Mouse (Mus musculus): ENCODE results near the gene Slc30a1.

The Slc30a1 gene

DNA sequence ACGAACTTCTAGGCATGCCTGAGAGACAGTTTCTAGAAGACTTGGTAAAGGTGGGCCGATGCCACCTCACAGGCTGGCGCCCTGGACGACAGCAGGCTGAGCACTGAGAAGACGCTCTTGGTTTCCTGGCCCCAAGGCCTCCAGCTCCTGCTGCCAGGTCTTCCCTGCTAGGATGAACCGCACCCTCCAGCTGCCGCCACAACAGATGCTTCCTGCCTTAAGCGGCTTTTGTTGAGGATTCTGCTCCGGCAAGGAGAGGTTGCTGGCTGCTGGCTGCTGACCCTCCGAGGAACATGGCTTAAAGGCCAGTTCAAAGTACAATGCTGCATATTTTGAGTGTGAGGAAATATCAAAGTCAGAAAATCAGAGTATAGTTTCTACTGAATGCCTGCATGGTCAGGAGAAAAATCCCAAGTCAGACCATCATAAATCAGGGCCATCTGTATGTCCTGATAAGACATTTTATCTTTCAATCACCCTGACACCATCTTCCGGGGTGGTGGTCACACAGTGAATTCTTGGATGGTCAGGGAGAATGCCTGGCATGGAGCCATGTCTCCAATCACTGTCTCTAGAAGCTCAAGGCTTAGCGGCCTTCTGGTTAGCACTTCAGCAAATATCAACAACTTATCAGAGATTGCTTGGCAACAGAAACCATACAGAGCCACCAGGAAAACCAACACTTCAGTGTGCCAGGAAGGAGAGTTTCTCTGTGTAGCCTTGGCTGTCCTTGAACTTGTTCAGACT lies 9.6 kb upstream of the Slc30a1 start:
- in situ Hi-C loops (cut with MboI): no loop called here

GRCm38 (mm10) chr1:191905637-191906533 lies 682 bp upstream of the Slc30a1 start:
- in situ Hi-C loops (cut with MboI): no loop called here

DNA sequence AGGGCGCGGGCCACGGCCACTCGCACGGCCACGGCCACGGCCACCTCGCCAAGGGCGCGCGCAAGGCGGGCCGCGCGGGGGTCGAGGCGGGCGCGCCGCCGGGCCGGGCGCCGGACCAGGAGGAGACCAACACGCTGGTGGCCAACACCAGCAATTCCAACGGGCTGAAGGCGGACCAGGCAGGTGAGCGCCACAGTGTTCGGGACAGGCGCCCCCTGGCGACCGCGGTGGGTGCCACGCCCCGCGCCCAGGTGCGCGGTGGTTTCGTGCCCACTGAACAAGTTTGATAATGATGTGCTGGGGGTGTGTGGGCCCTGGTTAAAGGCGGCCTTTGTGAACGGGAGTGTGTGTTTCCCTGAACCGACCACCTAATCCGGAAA lies 854 bp downstream of the Slc30a1 start:
- in situ Hi-C loops (cut with MboI): no loop called here

DNA sequence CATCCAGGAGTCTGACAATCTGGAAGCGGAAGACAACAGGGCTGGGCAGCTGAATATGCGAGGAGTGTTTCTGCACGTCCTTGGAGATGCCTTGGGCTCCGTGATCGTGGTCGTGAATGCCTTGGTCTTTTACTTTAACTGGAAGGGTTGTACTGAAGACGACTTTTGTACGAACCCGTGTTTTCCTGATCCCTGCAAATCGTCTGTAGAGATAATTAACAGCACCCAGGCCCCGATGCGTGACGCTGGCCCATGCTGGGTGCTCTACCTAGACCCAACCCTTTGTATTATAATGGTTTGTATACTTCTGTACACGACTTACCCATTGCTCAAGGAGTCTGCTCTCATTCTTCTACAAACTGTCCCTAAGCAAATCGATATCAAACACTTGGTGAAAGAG lies 2.3 kb downstream of the Slc30a1 start:
- in situ Hi-C loops (cut with MboI): no loop called here

DNA sequence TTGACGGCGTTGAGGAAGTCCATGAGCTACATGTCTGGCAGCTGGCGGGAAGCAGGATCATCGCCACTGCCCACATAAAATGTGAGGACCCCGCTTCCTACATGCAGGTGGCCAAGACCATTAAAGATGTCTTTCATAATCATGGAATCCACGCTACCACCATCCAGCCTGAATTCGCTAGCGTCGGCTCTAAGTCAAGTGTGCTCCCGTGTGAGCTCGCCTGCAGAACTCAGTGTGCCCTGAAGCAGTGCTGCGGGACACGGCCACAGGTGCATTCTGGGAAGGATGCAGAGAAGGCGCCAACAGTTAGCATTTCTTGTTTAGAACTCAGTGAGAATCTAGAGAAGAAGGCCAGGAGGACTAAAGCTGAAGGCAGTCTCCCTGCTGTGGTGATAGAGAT lies 2.7 kb downstream of the Slc30a1 start:
- in situ Hi-C loops (cut with MboI): no loop called here

GRCm38 (mm10) chr1:191910646-191911045 lies 4.1 kb downstream of the Slc30a1 start:
- in situ Hi-C loops (cut with MboI): loop anchor here (10.0 kb wide), 1 partner anchor 76 kb away; no protein-coding TSS in a partner anchor

DNA sequence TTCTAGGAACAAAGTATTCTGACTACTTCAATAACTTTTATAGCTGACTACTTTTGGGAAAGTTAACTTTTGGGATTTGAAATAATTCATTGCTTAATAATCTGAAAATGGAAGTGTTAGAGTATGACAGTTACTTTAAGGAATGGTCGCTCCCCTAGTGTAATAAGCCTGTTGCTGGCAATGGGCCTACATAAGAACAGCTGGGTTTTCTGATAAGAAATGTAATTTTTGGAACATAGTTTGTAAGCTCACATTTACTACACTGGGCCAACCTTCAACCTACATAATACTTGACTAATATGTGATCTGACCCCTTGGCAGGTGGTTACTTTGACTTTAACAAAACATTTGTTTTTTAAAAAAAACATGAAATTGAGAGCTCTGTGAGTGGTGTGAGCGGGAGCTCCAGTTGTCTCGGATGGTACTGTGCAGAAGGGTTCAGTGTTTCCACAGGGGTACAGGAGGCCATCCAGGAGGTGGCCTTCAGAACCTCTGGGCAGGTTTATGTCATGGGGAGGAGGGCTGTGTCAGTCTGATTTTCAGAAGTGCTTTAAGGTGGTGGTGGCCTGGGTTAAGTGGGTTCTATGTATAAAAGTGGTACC lies 4.6 kb downstream of the Slc30a1 start:
- in situ Hi-C loops (cut with MboI): loop anchor here (10.0 kb wide), 1 partner anchor 76 kb away; no protein-coding TSS in a partner anchor

GRCm38 (mm10) chr1:191914647-191915046 lies 8.1 kb downstream of the Slc30a1 start:
- in situ Hi-C loops (cut with MboI): loop anchor here (10.0 kb wide), 1 partner anchor 80 kb away; no protein-coding TSS in a partner anchor

GRCm38 (mm10) chr1:191915586-191915985 lies 9.0 kb downstream of the Slc30a1 start:
- in situ Hi-C loops (cut with MboI): loop anchor here (10.0 kb wide), 1 partner anchor 81 kb away; no protein-coding TSS in a partner anchor

DNA sequence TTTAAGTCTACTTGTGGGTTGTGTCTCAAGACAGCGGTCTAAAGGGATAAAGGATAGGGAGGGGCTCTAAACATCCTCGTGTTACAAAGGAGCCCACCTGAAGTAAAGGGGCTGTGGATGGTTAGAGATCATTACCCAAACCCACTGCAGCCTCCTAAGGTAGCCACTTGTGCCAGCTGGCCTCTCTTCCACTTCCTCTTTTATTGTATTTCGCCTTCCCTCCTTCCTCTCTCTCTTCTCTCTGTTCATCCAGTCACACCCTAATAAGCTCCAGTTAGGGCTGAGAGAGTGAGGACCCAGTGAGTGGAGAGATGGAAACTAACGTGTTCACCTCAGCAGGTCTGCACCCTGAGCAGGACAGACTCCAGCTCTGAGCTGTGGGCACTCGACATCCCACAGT lies 10.3 kb downstream of the Slc30a1 start:
- in situ Hi-C loops (cut with MboI): loop anchor here (10.0 kb wide), 1 partner anchor 82 kb away; no protein-coding TSS in a partner anchor

- in situ Hi-C loops (cut with MboI): loop anchor here (10.0 kb wide), 1 partner anchor 85 kb away; no protein-coding TSS in a partner anchor
Observed at GRCm38 (mm10) chr1:191919336-191919735, 12.8 kb downstream of the Slc30a1 start.

- in situ Hi-C loops (cut with MboI): no loop called here
Observed at GRCm38 (mm10) chr1:191921701-191922100, 15.1 kb downstream of the Slc30a1 start.

- in situ Hi-C loops (cut with MboI): no loop called here
Observed at GRCm38 (mm10) chr1:191925496-191925895, 18.9 kb downstream of the Slc30a1 start.

- in situ Hi-C loops (cut with MboI): no loop called here
Observed at GRCm38 (mm10) chr1:191926681-191927080, 20.1 kb downstream of the Slc30a1 start.

- in situ Hi-C loops (cut with MboI): no loop called here
Observed at GRCm38 (mm10) chr1:191928345-191928744, 21.8 kb downstream of the Slc30a1 start.

GRCm38 (mm10) chr1:191929065-191929464 lies 22.5 kb downstream of the Slc30a1 start:
- in situ Hi-C loops (cut with MboI): no loop called here

GRCm38 (mm10) chr1:191929897-191930524 lies 23.4 kb downstream of the Slc30a1 start:
- in situ Hi-C loops (cut with MboI): no loop called here

DNA sequence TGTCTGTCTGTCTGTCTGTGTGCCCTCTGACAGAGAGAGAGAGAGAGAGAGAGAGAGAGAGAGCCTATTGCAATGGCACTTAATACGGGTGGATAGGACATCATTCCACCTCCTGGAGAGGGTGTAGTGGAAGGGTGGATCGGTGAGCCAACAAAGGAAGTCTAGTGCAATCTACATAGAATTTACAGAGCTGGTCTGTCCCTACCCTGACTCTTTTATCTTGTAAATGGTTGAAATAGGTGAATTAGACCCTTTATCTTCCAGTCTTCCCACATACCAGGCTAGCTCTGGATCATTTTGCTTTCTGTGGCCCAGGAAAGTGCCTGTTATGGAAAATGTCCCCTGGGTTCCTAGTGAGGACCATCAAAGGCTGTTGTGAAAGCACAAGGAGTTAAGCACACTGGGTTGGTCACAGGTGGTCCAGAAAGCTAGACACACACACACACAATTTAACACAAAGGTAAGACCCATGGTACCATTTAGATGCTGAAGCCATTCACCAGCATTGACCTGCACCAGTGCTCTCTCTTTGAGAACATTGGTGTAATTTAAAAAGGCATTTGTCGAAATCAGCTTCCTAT lies 24.0 kb downstream of the Slc30a1 start:
- in situ Hi-C loops (cut with MboI): no loop called here

DNA sequence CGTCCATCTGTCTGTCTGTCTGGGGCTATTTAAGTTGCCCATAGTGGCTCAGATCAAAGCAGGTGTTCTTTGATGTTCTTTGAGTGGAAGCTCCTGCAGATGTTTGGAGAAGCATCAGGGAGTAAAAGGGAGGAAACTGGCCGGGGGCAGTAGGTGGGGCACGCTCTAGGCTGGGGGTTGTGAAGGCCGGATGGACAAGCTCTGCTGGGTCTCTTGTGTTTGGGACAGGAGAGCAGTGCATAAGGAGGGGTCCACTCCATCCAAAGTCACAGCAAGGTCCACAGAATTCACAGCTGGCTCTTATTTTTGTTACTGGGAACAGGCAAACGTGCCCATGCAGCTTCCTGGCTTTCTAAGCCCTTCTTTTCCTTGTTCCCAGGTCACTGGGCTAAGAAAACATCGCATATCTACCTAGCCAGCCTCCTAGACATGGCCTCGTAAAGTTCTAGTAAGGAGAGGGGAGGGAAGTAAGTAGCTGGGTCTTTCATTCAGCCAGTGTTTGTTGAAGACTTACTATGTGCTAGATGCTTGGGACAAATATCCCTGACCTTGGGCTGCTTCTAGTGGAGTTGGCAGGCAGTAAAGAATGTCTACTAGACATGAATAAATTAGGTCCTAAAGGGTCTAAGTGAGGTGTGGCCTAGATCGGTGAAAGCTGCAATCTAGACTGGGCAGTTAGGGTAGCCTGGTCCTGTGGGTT lies 25.9 kb downstream of the Slc30a1 start:
- in situ Hi-C loops (cut with MboI): no loop called here

GRCm38 (mm10) chr1:191932986-191933632 lies 26.5 kb downstream of the Slc30a1 start:
- in situ Hi-C loops (cut with MboI): no loop called here

Measured in mature B cell (primary cell).